Mouse (Mus musculus) kidney, postnatal 0 days (tissue): ENCODE data around the gene Serpina16. TPM values are rescaled to one million over a fixed set of nuclear protein-coding genes. Genes with fewer than 3 reads are reported as not detected.

ENCODE experiments used
- ATAC-seq: fragments of 200-750 bp; cut with Nextera tagmentation; replicated peaks from 2 replicates; pipeline ENCODE4 v1.8.0; 2017; ENCODE audit warnings: low read depth, moderate number of reproducible peaks, moderate TSS enrichment, moderate library complexity; ENCODE audit not compliant: low FRiP score
- DNase-seq: peaks from one replicate; pipeline ENCODE4 v3.0.0-alpha.2; 2016; ENCODE audit warnings: low spot score
- H3K27ac ChIP-seq: fragments of 300-500 bp; sonication (generic); 2 replicates; pipeline ENCODE4 v1.5.1; 2014; ENCODE audit warnings: mild to moderate bottlenecking
- H3K27me3 ChIP-seq: fragments of 300-500 bp; sonication (generic); 2 replicates; pipeline ENCODE4 v1.6.1; 2014; ENCODE audit warnings: low read length, mixed read lengths; ENCODE audit not compliant: insufficient read depth
- H3K36me3 ChIP-seq: fragments of 300-500 bp; sonication (generic); 2 replicates; pipeline ENCODE4 v1.6.1; 2014; ENCODE audit warnings: low read length, mixed read lengths; ENCODE audit not compliant: insufficient read depth
- H3K4me1 ChIP-seq: fragments of 300-500 bp; sonication (generic); replicated peaks from 2 replicates; pipeline ENCODE4 v1.6.1; 2014; ENCODE audit warnings: antibody characterized with exemption, low read length, mixed read lengths; ENCODE audit not compliant: insufficient read depth
- H3K4me2 ChIP-seq: fragments of 300-500 bp; sonication (generic); 2 replicates; pipeline ENCODE4 v1.6.1; 2014; ENCODE audit warnings: mild to moderate bottlenecking, low read length, moderate library complexity, mixed read lengths
- H3K4me3 ChIP-seq: fragments of 300-500 bp; sonication (generic); replicated peaks from 2 replicates; pipeline ENCODE4 v1.5.1; 2014; ENCODE audit warnings: low read depth, low read length
- H3K9ac ChIP-seq: fragments of 300-500 bp; sonication (generic); 2 replicates; pipeline ENCODE4 v1.6.1; 2014; ENCODE audit warnings: low read depth, low read length
- H3K9me3 ChIP-seq: fragments of 300-500 bp; sonication (generic); replicated peaks from 2 replicates; pipeline ENCODE4 v1.6.1; 2016; ENCODE audit warnings: low read length, inconsistent platforms, mixed read lengths
- CTCF ChIP-seq: IDR thresholded peaks from 2 replicates; pipeline ENCODE4 v1.5.1; 2016; ENCODE audit warnings: antibody characterized with exemption, low read depth, mild to moderate bottlenecking, moderate library complexity
- WGBS: fragments of 180-500 bp; shearing (Covaris S2); extraction: QIAGEN DNeasy Blood & Tissue Kit; methylation state at CpG from one replicate; pipeline ENCODE4 v1.1.7; 2014; 5-methylcytosine and 5-hydroxymethylcytosine counted together
- polyA plus RNA-seq: library from polyadenylated mRNA; unstranded; fragments of >200 nt; fragmentation: Nextera tagmentation; extraction: Ambion mirVana; gene quantifications from 2 replicates; pipeline ENCODE4 v1.2.1, GENCODE M21; 2015

Gene Serpina16
- polyA plus RNA-seq, 1 experiment from 2014 or later, result not detected

GRCm38 (mm10) chr12:103644601-103645000, 31.3 kb downstream of the Serpina16 start:
- no peak for ATAC-seq
- Histone ChIP-seq H3K27me3 (no peaks in the 10 kb centered on the region), H3K9ac (no peak overlapping the region), H3K4me1 (no peaks in the 10 kb centered on the region), H3K4me2 (no peak overlapping the region), H3K4me3 (no peak overlapping the region), H3K27ac (no peak overlapping the region), H3K36me3 (no peaks in the 10 kb centered on the region), H3K9me3 (no peaks in the 10 kb centered on the region)
- TF ChIP-seq CTCF, result no peak
- WGBS, result 23% methylated on average over 5 of the region's 5 CpGs
- DNase-seq, result no peak

DNA sequence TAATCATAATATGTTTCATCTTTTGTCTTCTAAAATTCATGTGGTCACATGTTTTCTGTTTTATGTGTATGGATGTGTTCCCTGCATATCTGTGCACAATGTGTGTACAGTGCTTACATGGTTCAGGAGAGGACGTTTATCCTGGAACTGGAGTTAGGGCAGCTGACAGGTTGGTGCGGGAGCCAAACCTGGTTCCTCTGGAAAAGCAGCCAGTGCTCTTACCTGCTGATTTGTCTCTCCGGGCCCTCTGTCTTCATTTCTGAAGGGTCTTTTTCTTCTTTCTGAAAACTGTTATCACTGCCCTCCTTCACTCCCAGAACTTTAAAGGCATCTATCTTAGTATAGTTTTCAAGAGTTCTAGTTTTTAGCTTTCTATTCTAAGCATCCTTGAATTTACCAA, 32.1 kb downstream of the Serpina16 start:
- 83% methylated on average over 3 of the region's 3 CpGs for WGBS
- ATAC-seq (no peak), DNase-seq (no peak)
- Histone ChIP-seq H3K27ac (no peak overlapping the region), H3K9me3 (no peaks in the 10 kb centered on the region), H3K9ac (no peak overlapping the region), H3K4me2 (no peak overlapping the region), H3K27me3 (no peaks in the 10 kb centered on the region), H3K36me3 (no peaks in the 10 kb centered on the region), H3K4me3 (no peak overlapping the region), H3K4me1 (no peaks in the 10 kb centered on the region)
- no peak for TF ChIP-seq CTCF

- no peak overlapping the region for H3K27ac ChIP-seq
- 0% methylated on average over 2 of the region's 2 CpGs for WGBS
Observed at GRCm38 (mm10) chr12:103643336-103643735, 32.6 kb downstream of the Serpina16 start.

DNA sequence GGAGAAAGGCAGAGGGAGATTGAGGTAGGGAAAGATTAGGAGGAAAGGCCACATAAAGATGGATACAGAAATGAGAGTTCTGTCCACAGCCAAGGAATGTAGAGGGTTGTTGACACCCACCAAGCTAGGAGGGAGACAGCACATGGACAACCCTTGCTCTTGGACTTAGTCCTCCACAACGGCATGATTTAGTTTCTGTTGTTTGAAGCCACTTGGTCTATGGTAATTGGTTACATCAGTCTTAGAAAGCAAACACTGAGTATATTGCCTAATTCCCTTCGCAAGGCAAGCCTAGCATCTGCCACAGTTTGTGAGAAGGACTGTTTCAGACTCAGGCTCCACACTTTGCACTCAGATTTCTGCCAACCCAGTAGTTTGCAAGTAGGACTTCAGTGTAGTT, 40.1 kb downstream of the Serpina16 start:
- Histone ChIP-seq H3K36me3 (no peaks in the 10 kb centered on the region), H3K4me2 (no peak overlapping the region), H3K9ac (no peak overlapping the region), H3K4me1 (no peaks in the 10 kb centered on the region), H3K4me3 (no peak overlapping the region), H3K27me3 (no peaks in the 10 kb centered on the region), H3K9me3 (no peaks in the 10 kb centered on the region), H3K27ac (no peak overlapping the region)
- WGBS, result 76% methylated on average over 2 of the region's 2 CpGs
- no peak for DNase-seq
- ATAC-seq, result no peak
- TF ChIP-seq CTCF, result no peak

More at GRCm38 (mm10) chr12:103643336-103643735, 32.6 kb downstream of the Serpina16 start:
- peak; percentile 66 for DNase-seq
- H3K36me3 ChIP-seq, result no peaks in the 10 kb centered on the region
- no peak overlapping the region for H3K4me2 ChIP-seq
- no peak overlapping the region for H3K9ac ChIP-seq
- H3K4me3 ChIP-seq, result no peak overlapping the region
- H3K27me3 ChIP-seq, result no peaks in the 10 kb centered on the region
- peak; percentile 94 for TF ChIP-seq CTCF
- no peaks in the 10 kb centered on the region for H3K9me3 ChIP-seq
- no peaks in the 10 kb centered on the region for H3K4me1 ChIP-seq
- ATAC-seq, result no peak

DNA sequence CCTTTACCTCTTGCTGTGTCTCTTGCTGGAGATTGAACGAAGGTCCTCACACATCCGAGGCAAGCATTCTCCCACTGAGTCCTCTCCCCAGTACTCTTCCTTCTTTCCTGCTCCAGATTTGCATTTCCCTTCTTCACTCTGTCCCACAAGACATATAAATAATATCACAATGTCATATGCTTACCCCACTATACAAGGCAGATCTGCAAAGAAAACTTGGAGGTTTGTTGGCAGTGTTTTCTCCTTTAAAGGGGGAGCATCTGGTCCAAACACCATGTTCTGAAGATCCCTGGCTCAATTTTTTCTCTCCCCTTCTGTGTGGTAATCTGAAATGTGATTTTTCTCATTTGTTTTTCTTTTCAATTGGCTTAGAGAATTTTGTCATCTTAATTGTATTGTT, 41.5 kb downstream of the Serpina16 start:
- Histone ChIP-seq H3K27me3 (no peaks in the 10 kb centered on the region), H3K4me1 (no peaks in the 10 kb centered on the region), H3K27ac (no peak overlapping the region), H3K4me3 (no peak overlapping the region), H3K9me3 (no peaks in the 10 kb centered on the region), H3K36me3 (no peaks in the 10 kb centered on the region), H3K4me2 (no peak overlapping the region), H3K9ac (no peak overlapping the region)
- no peak for TF ChIP-seq CTCF
- ATAC-seq (no peak), DNase-seq (no peak)
- 82% methylated on average over 2 of the region's 2 CpGs for WGBS

- H3K9me3 ChIP-seq, result no peaks in the 10 kb centered on the region
- H3K36me3 ChIP-seq, result no peaks in the 10 kb centered on the region
- no peaks in the 10 kb centered on the region for H3K4me1 ChIP-seq
- DNase-seq (no peak), ATAC-seq (no peak)
- H3K27ac ChIP-seq, result no peak within 1 kb of the TSS
- H3K9ac ChIP-seq, result no peak within 1 kb of the TSS
- WGBS, result 61% methylated on average over 3 of the region's 3 CpGs
- no peak within 1 kb of the TSS for H3K4me3 ChIP-seq
- H3K27me3 ChIP-seq, result no peaks in the 10 kb centered on the region
- H3K4me2 ChIP-seq, result no peak within 1 kb of the TSS
- no peak for TF ChIP-seq CTCF
Observed at GRCm38 (mm10) chr12:103631203-103631612, 44.7 kb downstream of the Serpina16 start, which contains the start of gene Serpina10. Serpina10 (minus strand) TSS chr12:103631444.

Other genes starting within 250 kb of the Serpina16 start
- gene Ifi27, start 241.9 kb downstream of the Serpina16 start, polyA plus RNA-seq, result 34.1 and 37.5 TPM in 2 replicates
- 126 and 205 TPM in 2 replicates for gene Ifi27l2a, start 232.5 kb downstream of the Serpina16 start, polyA plus RNA-seq
- not detected in 2 replicates for gene Ifi27l2b, start 218.9 kb downstream of the Serpina16 start, polyA plus RNA-seq
- gene Ppp4r4, start 143.9 kb downstream of the Serpina16 start, polyA plus RNA-seq, result 1.6 and 1.8 TPM in 2 replicates
- gene Serpina10, start 44.7 kb downstream of the Serpina16 start, polyA plus RNA-seq, result 9.7 and 9.8 TPM in 2 replicates
- 355 and 410 TPM in 2 replicates for gene Serpina6, start 18.9 kb downstream of the Serpina16 start, polyA plus RNA-seq
- gene Serpina1f, start 19.4 kb upstream of the Serpina16 start, polyA plus RNA-seq, result 1.5 and 1.8 TPM in 2 replicates
- 1.4 and 1.5 TPM in 2 replicates for gene Serpina1d, start 97.5 kb upstream of the Serpina16 start, polyA plus RNA-seq
- 8.7 and 9.2 TPM in 2 replicates for gene Serpina1b, start 154.2 kb upstream of the Serpina16 start, polyA plus RNA-seq
- gene Serpina1a, start 187.4 kb upstream of the Serpina16 start, polyA plus RNA-seq, result 26.1 and 28.1 TPM in 2 replicates
- 0.20 and 0.52 TPM in 2 replicates for gene Serpina1c, start 228.7 kb upstream of the Serpina16 start, polyA plus RNA-seq